Mouse (Mus musculus) T-cell, adult 2 months (primary cell): ENCODE results near the gene Fbxo47.

ENCODE experiments used
- DNase-seq: peaks from one replicate; pipeline ENCODE4 v3.0.0; 2022; ENCODE audit warnings: low spot score

The Fbxo47 gene

GRCm38 (mm10) chr11:97883918-97884600, at the start of gene Fbxo47:
Fbxo47 (minus strand) TSS chr11:97884154.
- DNase-seq: peak; percentile 96

- DNase-seq: no peak
These were observed 49.6 kb upstream of the Fbxo47 start for GRCm38 (mm10) chr11:97933553-97933952.

- DNase-seq: no peak
These were observed 45.0 kb upstream of the Fbxo47 start for GRCm38 (mm10) chr11:97928905-97929304.

- no peak for DNase-seq
These were observed 40.3 kb upstream of the Fbxo47 start for GRCm38 (mm10) chr11:97924217-97924616.

- DNase-seq: no peak
These were observed 39.7 kb upstream of the Fbxo47 start for GRCm38 (mm10) chr11:97923639-97924038.

GRCm38 (mm10) chr11:97915974-97916503, 32.1 kb upstream of the Fbxo47 start:
- DNase-seq: no peak

- DNase-seq: no peak
These were observed 31.5 kb upstream of the Fbxo47 start for GRCm38 (mm10) chr11:97915471-97915870.

- no peak for DNase-seq
These were observed 29.2 kb upstream of the Fbxo47 start for GRCm38 (mm10) chr11:97913111-97913510.

- no peak for DNase-seq
These were observed 24.8 kb upstream of the Fbxo47 start for GRCm38 (mm10) chr11:97908634-97909348.

- DNase-seq: no peak
These were observed 24.0 kb upstream of the Fbxo47 start for GRCm38 (mm10) chr11:97907935-97908334.

GRCm38 (mm10) chr11:97906905-97907304, 23.0 kb upstream of the Fbxo47 start:
- no peak for DNase-seq

- DNase-seq: no peak
These were observed 22.0 kb upstream of the Fbxo47 start for GRCm38 (mm10) chr11:97905941-97906340.

- peak; percentile 62 for DNase-seq
These were observed 21.6 kb upstream of the Fbxo47 start for GRCm38 (mm10) chr11:97905540-97905939.

GRCm38 (mm10) chr11:97904801-97905200, 20.8 kb upstream of the Fbxo47 start:
- no peak for DNase-seq

GRCm38 (mm10) chr11:97901806-97902205, 17.9 kb upstream of the Fbxo47 start:
- DNase-seq: no peak

- peak; percentile 80 for DNase-seq
These were observed 15.9 kb upstream of the Fbxo47 start for GRCm38 (mm10) chr11:97899822-97900221.

GRCm38 (mm10) chr11:97897568-97898185, 13.7 kb upstream of the Fbxo47 start:
- no peak for DNase-seq

- no peak for DNase-seq
These were observed 12.7 kb upstream of the Fbxo47 start for GRCm38 (mm10) chr11:97896655-97897054.

- no peak for DNase-seq
These were observed 7.9 kb upstream of the Fbxo47 start for GRCm38 (mm10) chr11:97891821-97892220.

- no peak for DNase-seq
These were observed 1.5 kb upstream of the Fbxo47 start for GRCm38 (mm10) chr11:97885296-97885915.

- no peak for DNase-seq
These were observed 739 bp upstream of the Fbxo47 start for GRCm38 (mm10) chr11:97884601-97885185.

GRCm38 (mm10) chr11:97883542-97883917, 424 bp downstream of the Fbxo47 start:
- peak; percentile 85 for DNase-seq
